Mouse (Mus musculus) A20 (cell line): ENCODE measurements around the gene Thrap3.
A peak's percentile ranks its signal among the peaks of the same experiment; 100 is the strongest.
"Not testable (repeated sequence)": the region's sequence is repeated elsewhere in the genome, so short reads cannot be mapped to it uniquely, and the experiment has no call there.

Experiments used
- DNase-seq: peaks from one replicate; pipeline ENCODE4 v3.0.0-alpha.2; 2011; ENCODE audit warnings: low read depth, low spot score

Thrap3 gene

GRCm38 (mm10) chr4:126166084-126166483 is 36.5 kb downstream of the Thrap3 start:
- DNase-seq, result no peak

DNA sequence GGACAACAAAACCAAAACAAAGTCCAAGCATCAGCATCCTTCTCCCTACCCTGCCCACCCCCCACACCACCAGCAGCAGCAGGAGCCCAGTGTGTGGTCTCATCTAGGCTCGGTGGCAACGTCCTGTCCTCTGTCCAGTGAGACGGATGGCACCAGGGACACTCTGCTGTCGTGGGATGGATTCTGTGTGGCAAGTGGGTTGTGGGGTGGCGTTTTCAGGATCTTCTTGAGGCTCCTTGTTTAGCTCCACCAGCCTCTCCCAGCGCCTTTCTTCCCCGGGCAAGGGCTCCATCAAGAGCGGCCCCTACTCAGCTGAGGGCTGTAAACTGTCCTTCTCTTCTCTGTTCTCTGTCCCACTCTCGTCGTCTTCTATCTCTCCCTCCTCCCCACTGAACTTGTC is 37.5 kb downstream of the Thrap3 start:
- not testable (repeated sequence) for DNase-seq

GRCm38 (mm10) chr4:126163685-126164084 is 38.9 kb downstream of the Thrap3 start:
- peak; percentile 13 for DNase-seq

GRCm38 (mm10) chr4:126163067-126163659 is 39.4 kb downstream of the Thrap3 start, which contains the start of gene Sh3d21:
Gene Sh3d21, minus strand, starts transcription at chr4:126163491.
- no peak for DNase-seq

DNA sequence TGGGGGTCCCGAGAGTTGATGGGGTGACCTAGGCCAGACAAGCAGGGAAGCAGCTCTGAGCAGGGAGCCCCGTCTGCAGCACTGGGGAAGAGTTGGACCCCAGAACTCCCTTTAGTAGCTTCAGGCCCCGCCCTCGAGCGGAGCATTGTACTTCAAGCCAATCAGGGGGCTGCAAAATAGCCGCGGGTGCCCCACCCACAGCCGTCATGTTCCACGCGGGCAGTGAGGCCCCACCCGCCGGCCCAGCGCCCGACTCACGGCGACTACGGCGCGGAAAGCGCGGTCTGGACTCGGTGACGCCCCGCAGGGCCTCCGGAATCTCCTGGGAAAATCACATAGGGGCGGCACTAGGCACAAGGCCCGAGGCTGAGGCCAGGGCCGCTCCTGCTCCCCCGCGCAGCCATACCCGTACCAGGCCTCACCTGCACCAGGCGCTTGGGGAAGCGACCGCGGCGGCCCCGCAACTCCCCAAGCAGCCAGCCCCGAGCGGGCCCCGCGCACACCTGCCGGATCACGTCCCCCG is 40.0 kb downstream of the Thrap3 start:
- peak; percentile 76 for DNase-seq

- no peak for DNase-seq
These were observed 40.6 kb downstream of the Thrap3 start for GRCm38 (mm10) chr4:126161986-126162385.

DNA sequence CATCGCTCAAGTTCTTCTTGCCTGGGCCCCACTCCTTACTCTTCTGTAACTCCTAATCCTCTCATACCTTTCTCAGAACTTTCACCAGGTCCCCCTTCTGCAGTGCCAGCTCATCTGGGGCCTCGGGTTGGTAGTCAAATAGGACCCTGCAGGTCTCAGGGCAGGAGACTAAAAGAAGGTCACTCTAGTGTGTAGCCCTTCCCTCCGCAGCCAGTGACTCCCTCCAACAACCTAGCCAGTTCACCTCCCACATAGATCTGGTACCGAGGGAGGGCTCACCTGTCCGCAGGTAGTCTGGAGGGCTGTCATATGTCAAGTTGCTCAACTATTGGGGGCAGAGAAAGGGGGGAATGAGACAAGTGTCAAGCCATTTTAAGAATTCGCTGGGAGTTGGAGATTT is 41.1 kb downstream of the Thrap3 start:
- no peak for DNase-seq

DNA sequence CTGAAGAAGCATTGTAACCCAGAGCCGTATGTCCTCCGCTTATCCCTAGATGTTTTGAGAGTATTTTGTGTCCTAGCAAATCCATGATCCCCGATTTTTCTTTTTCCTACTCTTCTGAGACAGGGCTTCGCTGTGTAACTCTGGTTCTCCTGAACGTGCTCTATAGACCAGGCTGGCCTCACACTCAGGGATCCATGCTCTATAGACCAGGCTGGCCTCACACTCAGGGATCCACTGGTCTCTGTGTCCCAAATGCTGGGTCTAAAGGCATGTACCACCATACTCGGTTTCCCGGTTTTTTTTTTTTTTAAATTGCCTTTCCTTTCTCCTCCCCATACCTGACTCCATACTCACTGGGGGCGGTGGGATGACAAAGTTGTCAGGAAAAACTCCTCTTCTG is 41.6 kb downstream of the Thrap3 start:
- DNase-seq, result no peak

DNA sequence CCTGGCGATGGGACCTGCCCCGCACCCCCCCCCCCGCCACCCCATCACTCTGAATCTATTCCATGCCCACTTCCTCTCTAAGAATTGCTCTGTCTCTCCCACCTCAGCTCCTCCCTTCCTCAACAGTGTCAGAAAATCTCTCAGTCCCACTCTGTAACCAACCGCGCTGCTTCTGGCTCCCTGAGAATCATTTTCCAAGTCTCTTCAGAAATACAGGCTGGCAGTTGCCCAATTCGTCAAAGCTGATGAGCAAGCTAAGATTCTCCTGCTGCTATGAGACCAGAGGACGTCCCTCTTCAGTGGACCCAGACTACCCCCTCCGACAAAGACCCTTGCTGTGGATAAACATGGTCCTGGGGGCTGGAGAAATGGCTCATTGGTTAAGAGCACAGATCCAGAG is 43.1 kb downstream of the Thrap3 start:
- no peak for DNase-seq

DNA sequence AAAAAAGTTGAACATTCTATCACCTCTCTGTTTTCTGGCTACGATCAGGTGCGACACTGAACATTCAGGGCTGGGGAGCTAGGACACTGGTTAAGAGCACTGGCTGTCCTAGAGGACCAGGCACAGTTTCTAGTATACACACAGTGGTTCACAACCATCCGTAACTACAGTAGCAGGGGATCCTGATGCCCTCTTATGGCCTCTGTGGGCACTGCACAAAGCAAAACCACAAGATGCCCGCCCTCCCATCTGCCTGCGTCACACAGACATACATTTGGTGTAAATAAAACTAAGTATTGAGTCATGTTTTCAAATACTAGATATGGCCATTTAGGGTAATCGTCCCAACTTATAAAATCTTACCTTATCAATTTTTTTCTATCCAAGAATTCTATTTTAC is 45.0 kb downstream of the Thrap3 start:
- peak; percentile 36 for DNase-seq

DNA sequence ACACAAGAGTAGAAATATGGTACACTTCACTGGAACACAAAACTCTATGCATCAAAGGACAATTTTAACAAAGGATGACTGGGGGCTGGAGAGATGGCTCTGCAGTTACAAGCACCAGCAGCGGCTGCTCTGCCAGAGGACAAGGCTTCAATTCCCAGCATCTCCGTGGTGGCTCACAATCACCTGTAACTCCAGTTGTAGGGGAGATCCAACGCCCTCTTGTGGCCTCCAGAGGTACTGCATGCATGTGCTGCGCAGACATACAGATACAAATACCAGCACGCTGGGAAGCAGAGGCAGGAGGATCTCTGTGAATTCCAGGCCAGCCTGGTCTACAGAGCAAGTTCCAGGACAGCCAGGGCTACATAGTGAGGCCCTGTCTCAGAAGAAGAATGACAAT is 45.9 kb downstream of the Thrap3 start:
- peak; percentile 47 for DNase-seq

DNA sequence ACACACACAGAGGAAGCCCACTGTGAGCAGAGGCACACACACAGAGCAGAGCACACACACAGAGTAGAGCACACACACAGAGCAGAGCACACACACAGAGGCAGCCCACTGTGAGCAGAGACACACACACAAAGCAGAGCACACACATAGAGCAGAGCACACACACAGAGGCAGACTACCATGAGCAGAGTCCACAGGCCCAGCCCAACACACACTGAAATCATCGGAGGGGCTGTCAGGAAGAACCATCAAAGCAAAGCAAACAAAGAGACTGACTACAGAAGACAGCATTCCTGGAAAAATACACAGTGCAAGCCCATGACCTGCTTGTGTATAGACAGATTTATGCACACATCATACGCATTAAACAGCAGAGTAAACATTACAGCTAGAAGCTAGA is 46.7 kb downstream of the Thrap3 start:
- no peak for DNase-seq

DNA sequence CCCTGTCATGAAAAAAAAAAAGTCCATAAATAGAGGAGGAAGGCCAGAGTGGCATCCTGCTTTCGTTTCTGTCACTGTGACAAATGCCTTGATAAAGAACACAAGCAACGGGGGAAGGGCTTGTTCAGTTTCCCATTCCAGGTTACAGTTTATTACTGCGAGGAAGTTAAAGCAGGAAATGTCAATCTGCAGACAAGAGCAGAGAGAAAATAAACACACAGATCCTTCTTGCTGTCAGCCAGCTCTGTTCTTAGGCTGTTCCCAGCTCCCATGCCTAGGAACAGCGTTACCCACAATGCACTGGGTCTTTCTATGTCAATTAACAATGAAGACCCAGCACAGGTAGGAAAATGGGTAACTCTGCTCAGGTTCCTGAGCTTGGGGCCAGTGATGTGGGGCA is 47.4 kb downstream of the Thrap3 start:
- DNase-seq, result no peak

- DNase-seq, result no peak
These were observed 49.7 kb downstream of the Thrap3 start for GRCm38 (mm10) chr4:126152864-126153263.

GRCm38 (mm10) chr4:126151701-126152440 is 50.7 kb downstream of the Thrap3 start:
- DNase-seq, result no peak

DNA sequence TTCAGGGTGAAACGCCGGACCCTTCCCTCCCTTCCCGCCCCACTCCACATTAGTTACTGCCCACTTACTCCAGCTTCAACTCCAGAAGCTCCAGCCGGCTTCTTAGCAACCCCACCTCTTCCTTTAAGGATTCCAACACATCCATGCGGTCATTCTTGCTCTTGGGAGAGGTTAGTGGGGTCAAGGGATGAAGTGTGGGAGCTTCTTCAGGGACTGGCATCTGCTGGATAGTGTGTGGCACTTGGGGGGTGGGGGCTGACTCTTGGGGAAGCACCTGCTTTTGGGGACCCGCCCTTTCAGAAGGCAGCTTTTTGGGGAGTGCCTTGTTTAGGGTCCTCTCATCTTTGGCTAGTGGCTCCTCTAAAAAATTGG is 51.6 kb downstream of the Thrap3 start:
- no peak for DNase-seq

- DNase-seq, result no peak
These were observed 52.1 kb downstream of the Thrap3 start for GRCm38 (mm10) chr4:126150297-126150948.

DNA sequence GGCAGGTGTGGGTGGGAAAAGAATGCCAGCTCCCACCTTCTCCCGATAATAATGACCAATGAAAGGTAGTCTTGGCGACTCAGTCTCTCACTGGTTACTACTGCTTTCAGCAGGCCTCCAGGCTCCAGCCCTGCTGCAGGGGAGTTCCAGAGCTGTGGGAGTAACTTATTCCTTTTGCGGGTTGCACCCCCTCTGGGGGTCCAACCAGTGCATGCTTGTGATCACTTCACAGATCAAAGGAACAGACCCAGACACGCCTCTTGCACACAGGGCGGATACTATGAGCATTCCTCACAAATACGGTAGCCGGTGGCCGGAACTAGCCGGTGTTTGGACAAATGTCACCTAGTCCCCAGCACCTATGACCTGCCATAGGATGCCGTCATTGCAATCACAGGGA is 52.8 kb downstream of the Thrap3 start:
- DNase-seq, result no peak

GRCm38 (mm10) chr4:126149041-126149676 is 53.4 kb downstream of the Thrap3 start:
- no peak for DNase-seq

DNA sequence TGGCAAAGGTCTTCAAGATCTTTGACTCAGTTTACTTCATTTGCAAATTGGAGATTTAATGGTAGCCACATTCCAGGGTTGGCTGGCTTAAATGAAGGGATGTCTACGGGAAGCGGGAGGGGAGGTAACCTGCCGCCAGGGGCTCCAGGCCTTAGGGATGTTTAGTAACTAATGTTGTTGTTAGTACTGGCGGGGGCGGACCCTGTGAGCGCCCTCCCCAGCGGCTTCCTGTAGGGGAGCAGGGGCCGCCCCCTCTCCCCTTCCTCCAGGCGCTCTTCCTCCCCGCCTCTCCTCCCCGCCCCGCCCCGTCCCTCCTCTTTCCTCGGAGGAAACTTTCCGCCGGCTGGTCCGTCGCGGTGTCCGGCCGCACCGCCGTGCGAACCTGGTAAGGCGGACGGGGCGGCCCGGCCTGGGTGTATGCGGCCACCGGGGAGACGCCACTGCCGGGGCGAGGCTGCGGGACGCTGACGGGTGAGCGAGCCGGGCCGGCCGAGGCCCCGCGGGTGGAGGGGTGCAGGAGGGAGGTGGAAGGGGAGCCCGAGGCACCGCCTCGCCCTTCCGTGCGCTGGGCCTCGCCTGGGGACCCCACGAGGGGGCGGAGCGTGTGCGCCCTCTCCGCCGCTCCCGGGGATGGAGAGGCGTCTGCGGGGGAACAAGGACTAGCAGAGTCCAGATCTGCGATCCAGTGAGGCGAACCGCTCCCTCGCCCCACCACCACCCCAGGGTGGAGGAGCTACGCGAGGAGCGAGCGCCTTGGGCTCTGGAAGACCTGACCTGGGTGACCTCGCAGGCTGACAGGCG is 54.2 kb downstream of the Thrap3 start:
- no peak for DNase-seq

DNA sequence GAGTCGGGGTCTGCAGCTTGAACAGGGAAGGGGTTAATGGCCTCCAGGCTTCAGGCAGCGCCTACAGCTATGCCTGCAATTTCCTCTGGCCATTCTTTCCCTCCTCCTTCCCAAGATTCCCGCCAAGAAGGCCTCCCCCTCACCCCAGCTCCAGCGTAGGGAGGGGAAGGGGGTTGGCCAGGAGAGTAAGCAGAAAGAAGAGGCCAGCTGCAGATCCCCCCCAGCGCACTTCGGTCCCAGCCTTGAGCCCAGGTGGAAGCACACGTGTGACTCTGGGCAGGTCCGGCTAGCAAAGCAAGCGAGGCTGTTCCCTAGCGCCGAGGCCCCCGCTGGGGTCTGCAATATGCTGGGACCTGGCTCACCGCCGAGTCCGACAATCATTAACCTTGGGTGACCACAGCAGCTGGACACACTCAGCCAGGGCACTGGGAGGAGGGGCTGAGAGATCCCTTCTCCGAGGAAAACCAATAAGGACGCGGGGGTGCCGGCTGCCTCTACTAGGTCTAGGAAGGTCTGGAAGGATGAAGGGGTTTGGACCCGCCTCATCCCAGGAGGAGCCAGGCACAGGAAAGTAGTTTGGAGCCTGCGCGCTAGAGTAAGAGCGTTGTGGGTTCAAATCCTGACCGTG is 54.9 kb downstream of the Thrap3 start, which contains the start of gene Eva1b:
Gene Eva1b, plus strand, starts transcription at position 212 of the 628 bp plus-strand sequence.
- no peak for DNase-seq
